Mouse (Mus musculus) liver, embryonic 11.5 days (tissue): ENCODE data around the gene Krt79. TPM values are rescaled to one million over a fixed set of nuclear protein-coding genes. Genes with fewer than 3 reads are reported as not detected.
A peak's percentile ranks its signal among the peaks of the same experiment; 100 is the strongest.

Source experiments
- ATAC-seq: fragments of 200-750 bp; cut with Nextera tagmentation; replicated peaks from 2 replicates; pipeline ENCODE4 v1.8.0; 2017; ENCODE audit warnings: moderate number of reproducible peaks, mild to moderate bottlenecking, moderate TSS enrichment, moderate library complexity; ENCODE audit not compliant: low FRiP score
- DNase-seq: peaks from one replicate; pipeline ENCODE4 v3.0.0-alpha.2; 2017; ENCODE audit warnings: low spot score
- H3K27ac ChIP-seq: fragments of 300-500 bp; sonication (generic); 2 replicates; pipeline ENCODE4 v1.5.1; 2014; ENCODE audit warnings: mild to moderate bottlenecking, low read depth, low read length, control low read depth
- H3K27me3 ChIP-seq: fragments of 300-500 bp; sonication (generic); replicated peaks from 2 replicates; pipeline ENCODE4 v1.6.1; 2014; ENCODE audit warnings: low read length, mixed read lengths; ENCODE audit not compliant: control insufficient read depth, insufficient read depth
- H3K36me3 ChIP-seq: fragments of 300-500 bp; sonication (generic); 2 replicates; pipeline ENCODE4 v1.6.1; 2014; ENCODE audit warnings: mild to moderate bottlenecking, low read length, moderate library complexity, mixed read lengths; ENCODE audit not compliant: control insufficient read depth, insufficient read depth
- H3K4me1 ChIP-seq: fragments of 300-500 bp; sonication (generic); replicated peaks from 2 replicates; pipeline ENCODE4 v1.6.1; 2014; ENCODE audit warnings: low read length, mixed read lengths; ENCODE audit not compliant: control insufficient read depth, insufficient read depth
- H3K4me2 ChIP-seq: fragments of 300-500 bp; sonication (generic); 2 replicates; pipeline ENCODE4 v1.6.1; 2014; ENCODE audit warnings: mild to moderate bottlenecking, control low read depth, moderate library complexity
- H3K4me3 ChIP-seq: fragments of 300-500 bp; sonication (generic); 2 replicates; pipeline ENCODE4 v1.5.1; 2014; ENCODE audit warnings: low read depth, low read length, control low read depth
- H3K9ac ChIP-seq: fragments of 300-500 bp; sonication (generic); 2 replicates; pipeline ENCODE4 v1.6.1; 2014; ENCODE audit warnings: low read depth, low read length, control low read depth
- H3K9me3 ChIP-seq: fragments of 300-500 bp; sonication (generic); 2 replicates; pipeline ENCODE4 v1.6.1; 2016; ENCODE audit warnings: low read length, inconsistent platforms, mixed read lengths; ENCODE audit not compliant: control insufficient read depth
- whole genome bisulfite sequencing: fragments of 180-500 bp; shearing (Covaris S2); extraction: QIAGEN DNeasy Blood & Tissue Kit; methylation state at CpG from one replicate; pipeline ENCODE4 v1.1.7; 2014; 5-methylcytosine and 5-hydroxymethylcytosine counted together
- polyA plus RNA-seq: library from polyadenylated mRNA; unstranded; fragments of >200 nt; fragmentation: Nextera tagmentation; extraction: Ambion mirVana; gene quantifications from 2 replicates; pipeline ENCODE4 v1.2.1, GENCODE M21; 2014

The Krt79 gene
- 0.08 TPM in 1 of 2 replicates, not detected in the other for polyA plus RNA-seq

DNA sequence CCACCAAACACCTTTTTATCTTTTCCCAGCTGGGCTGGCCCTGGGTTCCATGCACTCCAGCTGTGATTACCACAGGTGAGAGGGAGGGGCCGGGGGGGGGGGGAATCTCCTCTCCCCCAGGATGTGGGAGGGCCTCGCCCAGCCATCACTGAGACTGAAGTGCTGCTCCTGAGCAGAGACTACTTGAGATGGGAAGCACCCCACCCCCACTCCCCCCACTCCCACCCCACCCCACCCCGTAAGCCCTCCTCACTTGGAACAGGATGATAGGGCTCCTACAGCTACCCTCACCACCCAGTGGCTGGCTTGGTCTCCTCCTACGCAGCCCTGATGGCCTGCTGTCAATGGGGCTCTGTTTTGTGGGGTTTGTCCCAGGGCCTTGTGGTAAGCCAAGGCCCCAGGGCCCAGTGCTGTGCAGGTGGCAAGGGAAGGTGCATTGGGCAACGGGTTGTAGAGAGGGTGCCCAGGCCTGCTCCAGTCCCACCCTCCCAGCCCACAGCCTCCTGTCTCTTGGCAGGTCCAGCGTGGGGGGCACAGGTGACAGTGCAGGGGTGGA lies at the start of gene Krt79:
TSS of gene Krt79 (minus strand) at position 51 of the 556 bp plus-strand sequence.
- no peaks in the 10 kb centered on the region for H3K4me1 ChIP-seq
- no peaks in the 10 kb centered on the region for H3K9me3 ChIP-seq
- WGBS, result 58% methylated on average over 6 of the region's 6 CpGs
- DNase-seq (no peak), ATAC-seq (peak; percentile 18; the same call in 1 of the 2 replicates)
- no peaks in the 10 kb centered on the region; the same call in none of the 2 replicates for H3K27me3 ChIP-seq
- H3K9ac ChIP-seq, result no peak within 1 kb of the TSS
- H3K4me3 ChIP-seq, result no peak within 1 kb of the TSS
- H3K36me3 ChIP-seq, result no peaks in the 10 kb centered on the region
- H3K27ac ChIP-seq, result no peak within 1 kb of the TSS
- no peak within 1 kb of the TSS for H3K4me2 ChIP-seq

DNA sequence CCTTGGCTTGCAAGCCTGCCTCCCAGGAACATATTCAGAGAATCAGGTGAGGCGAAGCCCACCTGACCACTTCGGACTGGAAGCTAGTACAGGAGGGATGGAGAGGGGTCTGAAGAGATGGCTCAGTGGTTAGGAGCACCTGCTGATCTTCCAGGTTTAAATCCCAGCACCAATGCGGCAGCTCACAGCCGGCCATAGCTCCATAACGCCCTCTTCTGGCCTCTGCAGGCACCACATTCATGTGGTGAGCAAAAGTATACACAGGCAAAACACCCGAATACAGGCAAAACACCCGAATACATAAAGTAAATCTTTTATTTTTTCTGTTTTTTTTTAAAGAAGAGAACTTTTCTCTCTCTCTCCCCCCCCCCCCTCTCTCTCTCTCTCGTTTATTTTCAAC lies 48.6 kb upstream of the Krt79 start:
- 64% methylated on average over 8 of the region's 8 CpGs for WGBS
- Histone ChIP-seq H3K9ac (no peak overlapping the region), H3K27ac (no peak overlapping the region), H3K4me1 (peaks cover under 1% of the 10 kb centered on the region), H3K9me3 (no peaks in the 10 kb centered on the region), H3K36me3 (no peaks in the 10 kb centered on the region), H3K4me3 (no peak overlapping the region), H3K27me3 (no peaks in the 10 kb centered on the region), H3K4me2 (no peak overlapping the region)
- no peak for DNase-seq
- ATAC-seq, result no peak

DNA sequence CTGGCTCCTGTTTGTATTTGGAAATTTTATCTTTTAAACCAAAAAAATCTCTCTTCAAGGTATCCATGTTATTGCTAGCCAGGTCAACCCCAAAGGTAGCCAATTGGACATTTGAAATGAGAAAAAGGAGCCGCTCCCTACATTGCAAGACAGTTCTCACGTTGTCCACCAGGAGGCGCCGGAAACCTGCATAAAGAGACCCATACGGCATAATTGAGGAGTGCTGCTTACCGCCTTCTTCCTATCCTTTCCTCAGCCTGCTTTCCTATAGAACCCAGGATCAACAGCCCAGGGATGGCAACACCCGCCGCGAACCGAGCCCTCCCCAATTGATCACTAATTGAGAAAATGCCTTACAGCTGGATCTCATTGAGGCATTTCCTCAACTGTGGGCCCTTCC lies 48.0 kb upstream of the Krt79 start:
- ATAC-seq (no peak), DNase-seq (peak; percentile 79)
- Histone ChIP-seq H3K27ac (no peak overlapping the region), H3K4me1 (peaks cover 2% of the 10 kb centered on the region), H3K4me2 (no peak overlapping the region), H3K27me3 (no peaks in the 10 kb centered on the region), H3K36me3 (no peaks in the 10 kb centered on the region), H3K9ac (no peak overlapping the region), H3K9me3 (no peaks in the 10 kb centered on the region), H3K4me3 (no peak overlapping the region)
- under 1% methylated on average over 10 of the region's 10 CpGs for WGBS

- Histone ChIP-seq H3K36me3 (no peaks in the 10 kb centered on the region), H3K4me3 (no peak overlapping the region), H3K4me2 (peak overlapping the region; percentile 66), H3K9me3 (no peaks in the 10 kb centered on the region), H3K4me1 (peaks cover 2% of the 10 kb centered on the region), H3K27me3 (no peaks in the 10 kb centered on the region), H3K9ac (no peak overlapping the region), H3K27ac (no peak overlapping the region)
- WGBS, result 12% methylated on average over 6 of the region's 6 CpGs
- DNase-seq, result no peak
- no peak for ATAC-seq
Measured at GRCm38 (mm10) chr15:101984746-101985145, 44.6 kb upstream of the Krt79 start.

DNA sequence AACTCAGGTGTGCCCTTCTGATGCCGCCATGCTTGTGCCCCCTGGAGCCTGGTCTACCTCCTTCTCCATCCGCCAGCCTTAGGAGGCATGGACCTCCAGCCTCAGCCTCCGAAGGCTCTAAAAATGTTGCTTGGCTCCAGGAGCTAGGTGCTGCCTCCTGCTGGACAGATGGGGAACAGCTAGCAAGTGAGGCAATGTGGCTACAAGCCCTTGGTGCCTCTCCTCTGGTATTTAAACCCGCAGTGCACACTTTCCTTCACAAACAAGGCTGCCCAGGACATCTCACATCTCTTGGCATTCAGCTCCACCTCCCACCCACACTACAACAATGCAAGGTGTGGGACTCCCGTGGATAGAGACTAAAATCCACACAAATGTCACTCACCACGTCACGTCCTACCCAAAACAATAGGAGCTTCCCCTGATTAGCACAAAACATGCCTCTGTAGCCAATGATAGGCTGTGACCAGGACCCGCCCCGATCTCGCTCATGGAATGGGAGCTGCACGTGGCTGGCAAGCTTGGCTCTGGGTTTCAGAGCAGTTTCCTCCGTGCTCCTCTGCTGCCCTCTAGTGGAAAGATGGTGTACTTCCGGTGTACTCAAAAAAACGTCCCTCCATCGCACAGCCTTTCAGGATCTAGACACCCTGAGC lies 44.0 kb upstream of the Krt79 start:
- Histone ChIP-seq H3K9ac (peak overlapping the region; percentile 59), H3K36me3 (no peaks in the 10 kb centered on the region), H3K9me3 (no peaks in the 10 kb centered on the region), H3K4me3 (peak overlapping the region; percentile 35), H3K4me2 (peak overlapping the region; percentile 66), H3K27ac (peak overlapping the region; percentile 65; the same call in 1 of the 2 replicates), H3K27me3 (no peaks in the 10 kb centered on the region), H3K4me1 (peaks cover 2% of the 10 kb centered on the region)
- 2% methylated on average over 15 of the region's 15 CpGs for WGBS
- ATAC-seq, result peak; percentile 89
- DNase-seq, result peak; percentile 92

- Histone ChIP-seq H3K27me3 (no peaks in the 10 kb centered on the region), H3K9ac (peak overlapping the region; percentile 59; the same call in 1 of the 2 replicates), H3K4me2 (peak overlapping the region; percentile 66), H3K4me1 (peaks cover 2% of the 10 kb centered on the region), H3K9me3 (no peaks in the 10 kb centered on the region), H3K36me3 (no peaks in the 10 kb centered on the region), H3K4me3 (0 out of 2 replicates have a peak overlapping the region, but pooled peaks have one; percentile 35), H3K27ac (no peak overlapping the region)
- DNase-seq, result no peak
- 73% methylated on average over 13 of the region's 13 CpGs for WGBS
- ATAC-seq, result no peak
Measured at GRCm38 (mm10) chr15:101983315-101983948, 43.3 kb upstream of the Krt79 start.

DNA sequence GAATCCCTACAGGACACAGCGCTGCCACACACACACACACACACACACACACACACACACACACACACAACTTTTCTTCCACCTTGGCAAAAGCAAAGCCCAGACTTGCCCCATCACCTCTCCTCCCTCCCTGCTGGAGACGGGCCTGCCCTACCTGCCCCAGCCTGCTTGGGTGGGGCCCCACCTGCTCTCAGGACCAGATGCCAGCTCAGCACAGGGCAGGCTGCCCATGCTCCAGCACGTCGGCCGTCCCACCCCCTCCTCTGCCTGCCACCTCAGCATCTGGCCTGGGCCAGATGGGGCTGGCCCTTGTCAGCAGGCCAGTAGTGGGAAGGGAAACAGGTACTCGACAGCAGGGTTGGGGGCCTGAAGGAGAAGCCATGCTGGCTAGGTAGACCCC lies 40.7 kb upstream of the Krt79 start:
- Histone ChIP-seq H3K27me3 (no peaks in the 10 kb centered on the region; the same call in 1 of the 2 replicates), H3K4me2 (no peak overlapping the region), H3K4me1 (peaks cover 26% of the 10 kb centered on the region), H3K4me3 (no peak overlapping the region), H3K27ac (no peak overlapping the region), H3K9me3 (no peaks in the 10 kb centered on the region), H3K36me3 (no peaks in the 10 kb centered on the region), H3K9ac (no peak overlapping the region)
- DNase-seq (no peak), ATAC-seq (no peak)
- WGBS, result 68% methylated on average over 6 of the region's 6 CpGs

DNA sequence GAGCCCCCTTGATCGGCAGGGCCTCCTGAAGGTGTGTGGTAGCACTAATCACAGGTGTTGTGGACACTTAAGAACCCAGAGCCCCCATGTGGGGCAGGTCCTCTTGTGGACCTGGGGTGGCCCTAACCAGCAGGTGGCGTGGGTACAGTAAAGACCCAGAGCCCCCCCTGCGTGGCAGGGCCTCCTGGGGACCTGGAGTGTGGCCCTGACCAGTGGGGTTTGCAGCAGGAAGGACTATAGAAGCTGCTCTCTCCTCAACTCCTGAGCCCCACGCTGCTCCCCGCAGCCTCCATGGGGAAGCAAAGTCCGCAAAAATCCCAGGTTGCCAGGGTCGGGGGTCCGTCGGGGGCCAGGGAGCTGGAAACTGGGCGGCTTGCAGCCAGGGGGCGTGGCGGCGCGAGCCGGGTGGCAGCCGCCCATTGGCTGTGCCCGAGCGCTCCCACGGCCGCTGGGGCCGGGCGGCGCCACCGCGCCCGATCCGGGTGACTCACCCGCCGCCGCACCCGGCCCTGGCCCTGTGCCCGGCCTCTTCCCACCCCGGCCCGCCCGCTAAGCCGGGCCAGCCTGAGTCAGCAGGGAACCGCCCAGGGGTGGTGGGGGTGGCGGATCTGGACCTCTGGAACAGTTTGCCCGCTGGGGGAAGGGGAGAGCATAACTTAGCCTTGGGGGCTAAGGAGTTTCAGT lies 37.1 kb upstream of the Krt79 start:
- WGBS, result 3% methylated on average over 35 of the region's 39 CpGs
- Histone ChIP-seq H3K9me3 (no peaks in the 10 kb centered on the region), H3K4me2 (peak overlapping the region; percentile 85), H3K36me3 (no peaks in the 10 kb centered on the region), H3K27me3 (no peaks in the 10 kb centered on the region; the same call in none of the 2 replicates), H3K9ac (peak overlapping the region; percentile 78), H3K4me3 (peak overlapping the region; percentile 44), H3K27ac (peak overlapping the region; percentile 73), H3K4me1 (peaks cover 26% of the 10 kb centered on the region)
- DNase-seq (peak; percentile 82), ATAC-seq (peak; percentile 95)
